Mouse (Mus musculus): ENCODE data around the gene Kif23.

Gene Kif23

GRCm38 (mm10) chr9:61946623-61947401, at the start of gene Kif23:
Gene Kif23 (minus strand): TSS chr9:61946774.
- DNase-seq (ENCODE audit: low spot score): peak; percentile 96

- DNase-seq (ENCODE audit: low spot score): no peak
These were observed 44.6 kb upstream of the Kif23 start for GRCm38 (mm10) chr9:61991158-61991557.

GRCm38 (mm10) chr9:61990738-61991137, 44.2 kb upstream of the Kif23 start:
- DNase-seq (ENCODE audit: low spot score): no peak

DNA sequence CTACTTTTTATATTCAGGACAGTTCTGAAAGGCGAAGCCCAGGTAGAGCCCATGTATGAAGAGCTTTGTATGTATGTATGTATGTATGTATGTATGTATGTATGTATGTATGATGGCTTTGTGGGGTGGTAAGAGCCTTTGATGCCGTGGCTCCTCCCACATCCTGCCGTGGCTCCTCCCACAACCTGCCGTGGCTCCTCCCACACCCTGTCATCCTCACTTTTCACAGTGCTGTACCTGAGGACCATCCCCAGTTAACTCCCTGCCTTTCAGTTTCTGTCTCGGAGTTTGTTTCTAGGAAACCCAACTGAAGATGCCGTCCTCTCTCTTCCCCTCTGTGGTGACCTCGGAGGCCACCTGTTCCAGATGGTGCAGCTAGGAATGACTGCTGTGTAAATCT, 39.5 kb upstream of the Kif23 start:
- DNase-seq (ENCODE audit: low spot score): no peak

- peak; percentile 33 for DNase-seq (ENCODE audit: low spot score)
These were observed 38.7 kb upstream of the Kif23 start for GRCm38 (mm10) chr9:61985183-61985863.

GRCm38 (mm10) chr9:61982940-61983620, 36.5 kb upstream of the Kif23 start:
- DNase-seq (ENCODE audit: low spot score): no peak

- DNase-seq (ENCODE audit: low spot score): no peak
These were observed 35.3 kb upstream of the Kif23 start for GRCm38 (mm10) chr9:61981876-61982275.

GRCm38 (mm10) chr9:61979983-61980382, 33.4 kb upstream of the Kif23 start:
- no peak for DNase-seq (ENCODE audit: low spot score)

DNA sequence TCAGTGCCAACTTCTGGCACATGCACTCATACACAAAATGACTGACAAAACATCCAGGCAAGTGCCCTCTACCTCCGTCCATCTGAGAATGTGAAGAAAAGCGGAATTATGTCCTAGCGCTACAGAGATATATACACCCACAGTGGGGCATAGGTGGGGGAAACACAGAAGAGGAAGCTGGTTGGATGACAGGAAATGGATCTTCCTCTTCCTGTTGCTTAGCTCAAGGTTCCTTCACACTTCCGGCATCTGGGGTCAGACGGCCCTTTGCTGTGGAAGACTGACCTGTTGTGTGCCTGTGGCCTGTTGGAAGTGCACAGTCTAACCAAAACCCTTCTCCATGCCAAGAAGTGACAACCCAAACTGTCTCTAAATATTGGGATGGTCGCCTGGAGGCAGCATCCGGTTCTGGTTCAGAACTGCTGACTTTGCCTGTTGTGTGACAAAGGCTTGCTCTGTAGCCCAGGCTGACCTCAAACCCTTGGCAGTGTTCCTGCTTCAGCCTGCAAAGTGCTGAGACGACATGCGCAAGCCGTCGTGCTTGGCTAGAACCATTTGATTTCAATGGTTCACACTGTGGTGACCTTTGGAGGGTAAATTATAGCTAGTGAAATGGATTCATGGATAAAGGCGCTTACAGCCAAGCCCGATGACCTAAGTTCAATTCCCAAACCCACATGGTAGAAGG, 30.8 kb upstream of the Kif23 start:
- DNase-seq (ENCODE audit: low spot score): no peak

- DNase-seq (ENCODE audit: low spot score): no peak
These were observed 25.5 kb upstream of the Kif23 start for GRCm38 (mm10) chr9:61972031-61972430.

DNA sequence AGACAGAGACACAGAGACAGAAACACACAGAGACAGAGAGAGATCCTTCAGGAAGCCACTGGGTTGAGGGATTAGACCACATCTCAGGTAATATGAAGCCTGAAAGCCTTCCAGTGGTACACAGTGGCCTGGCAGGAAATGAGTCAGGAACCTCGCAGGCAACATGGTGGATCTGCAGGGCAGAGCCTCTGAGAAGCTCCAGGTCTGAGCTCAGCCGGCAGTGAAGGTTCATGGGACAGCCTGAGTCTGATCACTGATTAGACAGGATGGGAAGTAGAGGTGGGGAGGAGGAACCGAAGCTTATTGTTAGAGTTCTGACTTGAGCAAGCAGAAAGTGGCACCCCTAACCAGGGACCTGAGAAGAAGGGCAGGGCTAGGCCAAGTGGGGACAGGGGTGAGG, 24.5 kb upstream of the Kif23 start:
- no peak for DNase-seq (ENCODE audit: low spot score)

DNA sequence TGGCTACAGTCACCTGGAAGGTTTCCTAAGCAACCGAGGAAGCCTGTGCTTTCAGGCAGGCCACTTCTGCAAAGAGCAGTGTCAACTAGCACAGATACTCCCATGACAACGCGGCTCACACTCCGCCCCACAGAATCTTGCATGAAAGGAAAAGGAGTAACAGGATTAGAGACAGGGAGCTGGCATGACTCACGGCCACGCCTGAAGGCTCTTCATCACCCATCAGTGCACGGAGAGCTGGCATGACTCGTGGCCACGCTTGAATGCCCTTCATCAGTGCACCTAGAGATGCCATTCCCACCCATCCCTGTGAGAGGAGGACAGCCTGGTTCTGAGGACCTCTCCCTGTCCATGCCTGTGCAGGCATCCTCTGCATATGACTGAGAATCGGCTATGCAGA, 20.8 kb upstream of the Kif23 start:
- DNase-seq (ENCODE audit: low spot score): no peak

GRCm38 (mm10) chr9:61965987-61966386, 19.4 kb upstream of the Kif23 start:
- no peak for DNase-seq (ENCODE audit: low spot score)

GRCm38 (mm10) chr9:61965411-61965930, 18.9 kb upstream of the Kif23 start:
- peak; percentile 52 for DNase-seq (ENCODE audit: low spot score)

- DNase-seq (ENCODE audit: low spot score): no peak
These were observed 16.8 kb upstream of the Kif23 start for GRCm38 (mm10) chr9:61963356-61963755.

GRCm38 (mm10) chr9:61961181-61961580, 14.6 kb upstream of the Kif23 start:
- DNase-seq (ENCODE audit: low spot score): no peak

DNA sequence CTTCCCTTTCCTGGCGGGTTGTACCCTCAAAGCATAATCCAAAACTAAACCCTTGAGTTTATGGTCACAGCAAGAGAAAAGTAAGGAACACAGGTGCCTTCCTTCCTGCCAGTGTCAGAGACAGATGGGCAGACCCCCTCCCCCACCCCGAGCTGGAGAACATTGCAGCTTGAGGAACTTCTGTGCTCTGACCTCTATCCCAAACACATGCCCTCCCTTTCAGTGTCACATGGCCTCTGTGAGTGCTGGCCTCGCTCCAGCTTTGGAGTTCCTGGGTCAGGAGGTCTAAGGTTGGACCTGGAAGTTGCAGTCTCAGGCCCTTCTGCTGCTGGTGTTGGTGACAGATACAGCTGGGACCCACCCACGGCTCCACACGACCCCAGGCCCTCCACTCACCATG, 14.2 kb upstream of the Kif23 start:
- DNase-seq (ENCODE audit: low spot score): no peak

- DNase-seq (ENCODE audit: low spot score): no peak
These were observed 13.5 kb upstream of the Kif23 start for GRCm38 (mm10) chr9:61959921-61960569.

GRCm38 (mm10) chr9:61954707-61955106, 8.1 kb upstream of the Kif23 start:
- DNase-seq (ENCODE audit: low spot score): no peak

DNA sequence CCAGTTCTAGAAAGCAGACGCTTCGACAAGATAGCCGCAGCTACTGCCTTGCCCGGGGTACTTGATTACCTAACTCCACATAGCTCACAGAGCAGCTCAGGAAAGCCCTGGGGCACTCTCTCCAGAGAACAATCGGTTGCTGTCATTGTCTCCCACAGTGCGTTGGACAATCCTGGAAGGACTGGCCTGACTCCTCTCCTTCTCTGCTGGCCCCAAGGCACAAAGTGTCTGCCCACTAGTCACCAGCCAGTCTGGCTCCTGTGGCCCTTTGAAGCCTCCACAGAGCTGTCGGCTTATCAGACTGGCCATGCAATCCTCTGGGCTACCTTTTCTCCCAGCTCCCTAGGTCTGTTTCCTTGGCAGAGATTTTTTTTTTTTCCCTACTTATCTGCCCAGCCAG, 5.7 kb upstream of the Kif23 start:
- DNase-seq (ENCODE audit: low spot score): no peak
